Mouse (Mus musculus): ENCODE measurements at regions not wholly inside any gene's neighbourhood (a gene's known extent, or its start where the extent isn't known, plus 50 kb on each side); places are given as distances from the start of the nearest gene placed in this dataset.
"Not testable (repeated sequence)": the region's sequence is repeated elsewhere in the genome, so short reads cannot be mapped to it uniquely, and the experiment has no call there.

DNA sequence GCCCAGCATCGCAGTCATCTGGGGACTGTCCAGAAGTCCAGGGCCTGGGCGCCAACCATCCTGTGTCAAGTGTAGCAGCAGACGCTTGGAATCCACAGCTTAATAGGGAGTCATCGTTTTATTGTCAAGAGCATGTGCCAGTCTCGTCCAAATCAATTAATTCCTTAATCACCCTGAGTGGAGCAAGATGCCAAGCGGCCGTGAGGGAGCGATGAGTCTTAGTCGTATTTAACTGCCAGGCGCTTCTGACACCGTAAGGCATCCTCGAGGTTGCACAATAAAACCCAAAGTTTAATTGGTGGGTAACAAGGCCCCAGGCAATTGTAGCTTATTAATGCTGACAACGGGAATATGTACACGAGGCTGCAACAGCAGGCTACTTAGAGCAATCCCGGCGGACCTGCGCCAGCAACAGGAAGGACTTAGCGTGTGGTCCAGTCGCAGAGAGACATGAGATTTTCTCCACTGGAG is 277.6 kb upstream of the Kdm8 start:
- DNase-seq (ENCODE audit: low read depth, low spot score) = no peak

DNA sequence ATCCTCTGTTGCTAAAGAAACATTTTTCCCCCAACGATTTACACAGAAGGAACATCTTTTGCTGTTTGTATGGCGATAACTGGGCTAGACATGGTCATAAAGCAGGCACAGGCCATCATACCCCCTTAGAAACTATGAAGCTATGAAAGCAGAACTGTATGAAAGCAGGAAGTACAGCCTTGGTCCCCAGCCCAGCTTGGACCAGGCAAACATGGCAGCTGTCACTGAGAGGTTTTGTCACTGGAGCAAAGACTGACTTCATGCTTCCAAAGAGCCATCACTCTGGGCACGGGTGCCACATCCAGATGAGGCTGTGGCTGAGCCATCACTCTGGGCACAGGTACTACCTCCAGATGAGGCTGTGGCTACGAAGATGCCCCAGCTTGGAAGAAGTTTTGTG is 276.8 kb upstream of the Kdm8 start:
- DNase-seq (ENCODE audit: low read depth, low spot score) = no peak

GRCm38 (mm10) chr7:125181548-125181947 is 262.9 kb upstream of the Kdm8 start:
- DNase-seq (ENCODE audit: low read depth, low spot score) = no peak

DNA sequence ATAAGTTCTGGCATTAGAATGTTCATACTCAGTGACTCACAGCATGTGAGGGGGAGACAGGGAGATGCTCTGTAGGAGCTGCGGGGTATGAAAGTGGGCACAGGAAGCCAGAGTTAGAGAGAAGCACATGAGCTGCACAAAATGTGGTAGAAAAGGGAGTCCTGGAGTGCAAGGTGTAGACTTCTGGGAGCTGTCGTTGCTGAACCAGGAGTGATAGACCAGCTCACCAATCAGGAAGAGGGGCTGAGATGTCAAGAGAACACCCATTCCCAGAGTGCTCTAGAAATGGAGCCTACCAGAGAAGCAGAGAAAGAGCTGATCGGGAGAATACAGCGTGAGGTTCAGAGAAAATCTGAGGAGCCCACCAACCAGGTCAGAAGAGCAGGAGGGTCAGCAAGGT is 262.2 kb upstream of the Kdm8 start:
- DNase-seq (ENCODE audit: low read depth, low spot score) = no peak

DNA sequence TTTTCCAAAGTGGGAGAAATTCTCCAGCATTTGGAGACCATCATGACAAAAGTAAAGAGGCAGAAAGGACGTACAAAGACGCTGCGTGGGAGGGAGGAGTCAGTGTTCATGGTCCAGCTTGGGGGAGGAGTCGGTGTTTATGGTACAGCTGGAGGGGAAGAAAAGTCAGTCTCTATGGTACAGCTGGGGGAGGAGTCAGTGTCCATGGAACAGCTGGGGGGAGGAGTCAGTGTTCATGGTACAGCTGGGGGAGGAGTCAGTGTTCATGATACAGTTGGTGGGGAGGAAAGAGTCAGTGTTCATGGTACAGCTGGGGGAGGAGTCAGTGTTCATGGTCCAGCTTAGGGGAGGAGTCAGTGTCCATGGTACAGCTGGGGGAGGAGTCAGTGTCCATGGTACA is 261.5 kb upstream of the Kdm8 start:
- not testable (repeated sequence) for DNase-seq (ENCODE audit: low read depth, low spot score)

DNA sequence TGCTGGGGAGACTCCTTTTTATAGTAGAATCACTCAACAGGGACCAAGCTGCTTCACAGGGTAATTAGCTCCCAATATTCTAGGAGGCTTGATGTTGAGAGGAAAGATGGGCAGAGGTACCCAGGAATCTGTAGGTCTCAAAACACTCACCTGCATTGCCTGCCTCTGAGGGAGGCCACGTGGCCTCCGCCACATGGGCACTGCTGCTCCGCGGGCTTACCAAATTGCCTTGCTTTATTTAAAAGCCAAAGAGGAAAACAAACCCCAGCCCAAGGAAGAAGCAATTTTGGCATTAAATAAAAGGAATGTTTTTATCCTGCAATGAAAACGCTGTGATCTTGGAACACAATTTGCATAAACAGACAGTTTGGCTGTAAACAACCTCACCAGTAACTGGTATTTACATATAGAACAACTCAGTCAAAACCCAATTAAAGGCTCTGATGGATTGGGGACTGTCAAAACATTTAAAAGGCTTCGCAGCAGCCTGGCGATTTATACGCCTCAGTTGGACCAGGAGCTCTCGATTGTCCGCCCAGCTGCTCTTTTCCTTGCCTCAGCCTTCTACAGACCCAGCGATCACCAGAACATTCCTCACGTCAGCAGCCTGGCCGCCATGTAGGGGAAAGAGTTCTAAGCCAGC is 259.3 kb upstream of the Kdm8 start:
- no peak for DNase-seq (ENCODE audit: low read depth, low spot score)

- no peak for DNase-seq (ENCODE audit: low read depth, low spot score)
These were observed 257.3 kb upstream of the Kdm8 start for GRCm38 (mm10) chr7:125187011-125187740.

DNA sequence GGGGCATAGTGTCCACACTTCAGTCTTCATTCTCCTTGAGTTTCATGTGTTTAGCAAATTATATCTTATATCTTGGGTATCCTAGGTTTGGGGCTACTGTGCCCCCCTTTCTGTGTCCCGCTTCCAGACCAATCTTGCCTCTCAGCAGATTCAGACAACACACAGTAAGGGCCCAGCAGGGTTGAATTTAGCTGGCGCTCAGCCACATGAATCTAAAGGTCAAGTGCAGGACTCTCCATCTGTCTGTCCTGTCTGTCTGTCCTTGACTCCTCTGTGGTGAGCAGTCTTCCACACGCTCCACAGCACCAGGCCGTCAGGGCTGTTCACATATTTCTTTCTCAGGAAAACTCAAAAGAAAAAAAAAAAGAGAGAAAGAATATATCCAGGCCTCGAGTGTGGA is 255.5 kb upstream of the Kdm8 start:
- DNase-seq (ENCODE audit: low read depth, low spot score) = no peak

DNA sequence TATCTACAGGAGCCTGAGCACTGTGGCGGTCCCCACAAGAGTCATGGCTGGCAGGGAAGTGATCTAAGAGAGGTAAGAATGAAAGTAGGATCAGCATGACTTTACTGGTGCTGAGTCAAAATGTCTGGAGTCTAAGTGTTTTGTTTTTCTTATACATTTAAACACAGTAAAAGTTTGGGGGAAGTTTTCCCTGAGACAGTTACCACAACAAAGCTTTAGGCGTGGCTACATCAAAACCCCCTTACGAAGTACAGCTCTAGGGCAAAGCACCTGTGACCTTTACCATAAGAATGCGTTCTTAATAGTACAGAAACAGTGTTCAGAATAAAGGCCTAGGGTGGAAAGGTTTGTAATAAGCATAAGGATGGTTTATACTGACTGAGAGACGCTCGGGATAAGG is 254.4 kb upstream of the Kdm8 start:
- DNase-seq (ENCODE audit: low read depth, low spot score) = no peak

DNA sequence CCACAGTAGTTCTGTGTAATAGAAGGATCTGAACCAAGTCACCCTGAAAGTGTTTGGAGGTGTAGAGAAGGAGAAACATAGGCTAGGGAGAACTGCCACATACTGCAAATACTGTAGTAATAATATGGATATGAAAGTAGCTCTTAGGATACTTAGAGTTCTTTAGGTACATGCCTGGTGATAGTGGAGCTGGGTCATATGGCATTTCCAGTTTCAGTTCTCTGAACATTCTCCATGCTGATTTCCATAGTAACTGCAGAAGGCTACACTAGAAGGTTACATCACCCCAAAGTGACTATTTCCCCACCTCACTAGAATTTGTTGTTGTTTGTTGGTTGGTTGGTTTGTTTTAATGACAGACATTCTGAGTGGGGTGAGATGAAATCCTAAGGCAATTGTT is 253.2 kb upstream of the Kdm8 start:
- DNase-seq (ENCODE audit: low read depth, low spot score) = no peak

DNA sequence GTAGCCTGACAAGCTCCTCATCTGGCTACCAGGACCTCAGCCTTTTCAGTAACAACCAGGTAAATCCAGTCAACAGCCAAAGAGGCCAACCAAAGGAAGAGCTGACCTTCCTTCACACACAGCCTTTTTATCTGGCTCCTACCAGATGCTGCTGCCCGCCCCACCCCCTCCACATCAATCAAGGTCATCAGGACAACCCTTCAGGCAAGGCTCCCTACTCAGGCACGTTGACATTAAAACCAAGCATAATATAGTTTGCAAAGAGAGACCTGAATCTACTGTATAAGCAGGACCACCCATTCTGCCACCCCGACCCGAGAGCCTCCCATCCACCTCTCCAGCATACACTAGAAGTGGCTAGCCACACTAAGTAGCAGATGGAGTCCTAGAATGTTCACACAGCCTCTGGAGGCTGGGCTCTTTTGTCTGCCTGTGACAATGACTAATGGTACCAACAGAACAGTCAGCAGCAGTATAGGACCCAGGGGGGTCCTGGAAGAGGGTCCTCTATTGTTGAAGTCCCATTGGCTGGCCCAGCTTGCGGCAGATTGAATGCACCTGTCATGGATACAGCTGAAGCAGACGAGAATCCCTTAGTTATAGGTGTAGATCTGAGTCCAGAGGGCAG is 233.0 kb upstream of the Kdm8 start:
- no peak for DNase-seq (ENCODE audit: low read depth, low spot score)

DNA sequence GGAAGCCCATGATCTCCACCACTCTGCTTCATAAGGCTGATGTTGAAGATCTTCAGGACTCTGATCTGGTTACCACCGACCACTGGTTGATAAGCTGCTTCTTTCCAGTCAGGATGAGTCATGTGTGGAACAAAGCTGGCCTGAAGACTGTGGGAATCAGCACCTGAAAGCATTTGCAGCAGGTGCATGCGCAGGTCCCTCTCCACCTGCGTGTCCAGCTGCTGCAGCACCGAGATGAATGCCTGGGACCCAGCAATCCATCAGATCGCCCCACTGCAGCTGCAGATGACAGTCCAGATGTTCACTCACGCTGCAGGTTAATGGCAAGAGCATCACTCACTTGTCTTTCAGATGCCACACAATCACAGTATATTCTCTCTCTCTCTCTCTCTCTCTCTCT is 230.4 kb upstream of the Kdm8 start:
- no peak for DNase-seq (ENCODE audit: low read depth, low spot score)

GRCm38 (mm10) chr7:125217630-125218029 is 226.8 kb upstream of the Kdm8 start:
- DNase-seq (ENCODE audit: low read depth, low spot score) = no peak

GRCm38 (mm10) chr7:125222684-125223083 is 221.8 kb upstream of the Kdm8 start:
- no peak for DNase-seq (ENCODE audit: low read depth, low spot score)

DNA sequence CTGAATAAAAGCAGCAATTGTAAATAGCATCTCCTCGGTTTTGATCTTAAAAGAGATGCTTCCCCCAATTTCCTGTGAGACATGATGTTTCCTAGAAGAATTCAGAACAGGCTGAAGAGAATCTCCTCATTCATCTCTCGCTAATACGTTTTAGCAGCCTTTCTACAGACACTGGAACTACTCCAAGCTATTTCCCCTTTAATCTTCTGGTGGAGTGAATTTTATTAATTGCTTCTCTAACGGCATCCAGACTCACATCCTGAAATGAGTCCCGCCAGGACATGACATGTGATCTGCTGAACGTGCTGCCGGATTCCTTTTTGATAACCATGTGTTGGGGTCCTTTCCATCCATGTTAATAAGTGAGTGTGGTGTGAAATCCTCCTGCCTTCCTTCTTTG is 209.6 kb upstream of the Kdm8 start:
- DNase-seq (ENCODE audit: low read depth, low spot score) = no peak

- DNase-seq (ENCODE audit: low read depth, low spot score) = no peak
These were observed 207.4 kb upstream of the Kdm8 start for GRCm38 (mm10) chr7:125237026-125237425.

GRCm38 (mm10) chr7:125243021-125243420 is 201.5 kb upstream of the Kdm8 start:
- DNase-seq (ENCODE audit: low read depth, low spot score) = no peak

DNA sequence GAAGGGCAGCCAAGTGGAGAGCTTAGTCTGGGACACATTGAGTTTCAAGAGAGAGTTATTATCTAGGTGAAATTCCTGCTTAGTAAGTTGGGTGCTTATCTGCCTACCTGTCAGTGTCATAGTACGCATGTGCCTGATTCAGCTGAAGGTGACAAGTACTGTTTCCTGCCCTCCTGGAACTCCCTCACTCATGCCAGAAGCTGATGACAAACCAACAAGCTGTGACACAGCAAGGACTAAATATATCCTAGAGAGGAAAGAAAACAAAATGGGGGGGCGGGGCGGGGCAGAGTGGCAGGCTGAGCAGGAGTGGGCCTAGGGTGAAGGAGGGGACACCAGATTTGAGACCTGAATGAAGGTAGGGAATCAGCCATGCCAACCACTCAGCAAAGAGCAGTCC is 196.1 kb upstream of the Kdm8 start:
- no peak for DNase-seq (ENCODE audit: low read depth, low spot score)

GRCm38 (mm10) chr7:125250385-125250784 is 194.1 kb upstream of the Kdm8 start:
- DNase-seq (ENCODE audit: low read depth, low spot score) = no peak

DNA sequence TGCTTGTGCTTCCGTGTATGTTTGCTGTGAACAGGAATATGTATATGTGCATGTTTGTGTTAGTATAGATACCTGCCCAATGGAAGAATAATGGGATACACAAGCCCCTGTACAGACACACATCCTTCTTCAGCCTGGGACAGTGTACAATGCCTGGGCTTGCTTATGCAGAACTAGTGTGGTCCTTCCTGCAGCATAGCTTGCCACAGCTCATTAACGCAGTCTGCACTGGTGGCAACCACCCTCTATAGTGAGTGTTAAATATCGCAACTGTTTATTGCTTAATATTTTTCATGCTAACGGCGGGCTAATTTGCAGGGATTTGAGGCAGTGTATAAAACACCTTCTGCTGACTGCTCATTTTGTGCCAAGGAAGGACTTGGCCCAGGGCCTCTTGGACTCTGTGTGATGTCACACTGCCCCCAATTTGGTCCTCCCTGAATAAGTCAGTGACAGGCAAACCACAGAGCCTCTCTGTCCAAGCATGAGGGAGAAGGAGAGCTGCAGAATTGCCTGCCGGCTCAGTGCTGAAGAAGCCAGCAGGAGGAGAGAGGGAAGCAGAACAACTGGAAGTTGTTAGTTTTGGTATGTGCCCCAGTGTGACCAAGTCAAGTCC is 193.4 kb upstream of the Kdm8 start:
- no peak for DNase-seq (ENCODE audit: low read depth, low spot score)

GRCm38 (mm10) chr7:125254302-125254701 is 190.2 kb upstream of the Kdm8 start:
- no peak for DNase-seq (ENCODE audit: low read depth, low spot score)

GRCm38 (mm10) chr7:125259016-125259415 is 185.5 kb upstream of the Kdm8 start:
- DNase-seq (ENCODE audit: low read depth, low spot score) = no peak

- no peak for DNase-seq (ENCODE audit: low read depth, low spot score)
These were observed 182.3 kb upstream of the Kdm8 start for GRCm38 (mm10) chr7:125262133-125262532.

Data from WW6 (cell line).